Mouse (Mus musculus): ENCODE data around the gene Igf1.

Gene Igf1

GRCm38 (mm10) chr10:87897331-87897730, 39.3 kb downstream of the Igf1 start:
- DNase-seq (ENCODE audit: low spot score in 2 of 2) = no peak

DNA sequence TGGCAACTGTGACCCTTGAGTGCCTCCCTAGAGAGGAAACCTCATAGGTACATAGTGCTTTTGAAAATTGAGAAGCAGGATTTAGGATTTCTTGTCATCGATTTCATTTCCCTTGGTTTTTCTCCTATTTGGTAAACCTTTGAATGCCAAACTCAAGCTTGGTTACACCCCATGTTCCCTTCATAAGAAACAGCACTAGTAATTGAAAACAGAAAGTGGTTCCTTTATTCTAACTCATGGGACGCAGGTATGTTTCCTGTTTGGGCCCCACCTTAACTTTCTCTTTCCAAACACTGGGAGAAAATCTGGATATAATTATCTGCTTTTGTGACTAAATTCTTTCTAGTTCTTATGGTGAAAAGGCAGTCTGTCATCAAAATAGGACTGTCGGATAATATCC, 40.8 kb downstream of the Igf1 start:
- no peak for DNase-seq (ENCODE audit: low spot score in 2 of 2)

GRCm38 (mm10) chr10:87901916-87902315, 43.9 kb downstream of the Igf1 start:
- no peak for DNase-seq (ENCODE audit: low spot score in 2 of 2)

DNA sequence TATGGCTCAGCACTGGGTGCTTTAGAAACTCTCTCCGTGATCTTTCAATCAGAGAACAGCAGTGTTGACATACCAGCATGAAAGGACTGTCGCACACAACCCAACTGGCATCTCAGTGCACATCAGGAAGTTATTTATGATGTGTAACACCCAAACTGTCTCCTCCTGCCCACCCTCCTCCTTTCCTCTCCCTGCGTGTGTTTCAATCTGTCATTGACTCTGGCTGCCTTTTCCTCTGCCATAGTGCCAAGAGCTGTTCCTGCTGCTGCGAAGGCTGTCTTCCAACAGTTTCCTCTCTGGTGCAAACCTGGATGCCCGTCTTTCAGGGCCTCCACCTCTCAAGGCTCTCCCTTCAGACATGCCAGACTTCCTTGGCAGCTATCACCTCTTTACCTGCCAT, 46.3 kb downstream of the Igf1 start:
- no peak for DNase-seq (ENCODE audit: low spot score in 2 of 2)

DNA sequence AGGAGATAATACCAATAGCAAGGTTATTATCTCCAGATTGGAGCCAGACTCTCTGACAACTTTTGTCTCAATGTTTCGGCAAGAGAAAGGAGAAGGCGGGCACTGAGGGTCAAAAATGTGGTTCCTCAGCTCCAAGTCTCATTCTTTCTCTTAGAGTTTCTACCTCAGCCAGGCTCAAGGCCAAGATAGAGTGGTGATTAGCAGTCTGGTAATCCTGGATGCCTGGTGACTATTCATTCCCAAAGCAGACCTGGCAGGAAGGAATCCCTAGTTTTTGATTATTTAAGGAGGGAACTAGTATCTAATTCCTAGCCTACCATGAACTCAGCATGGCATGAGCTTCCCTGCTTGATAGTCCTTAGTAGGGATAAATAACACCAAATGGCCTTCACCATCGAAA, 47.0 kb downstream of the Igf1 start:
- DNase-seq (ENCODE audit: low spot score in 2 of 2) = no peak

GRCm38 (mm10) chr10:87906121-87906520, 48.1 kb downstream of the Igf1 start:
- no peak for DNase-seq (ENCODE audit: low spot score in 2 of 2)

DNA sequence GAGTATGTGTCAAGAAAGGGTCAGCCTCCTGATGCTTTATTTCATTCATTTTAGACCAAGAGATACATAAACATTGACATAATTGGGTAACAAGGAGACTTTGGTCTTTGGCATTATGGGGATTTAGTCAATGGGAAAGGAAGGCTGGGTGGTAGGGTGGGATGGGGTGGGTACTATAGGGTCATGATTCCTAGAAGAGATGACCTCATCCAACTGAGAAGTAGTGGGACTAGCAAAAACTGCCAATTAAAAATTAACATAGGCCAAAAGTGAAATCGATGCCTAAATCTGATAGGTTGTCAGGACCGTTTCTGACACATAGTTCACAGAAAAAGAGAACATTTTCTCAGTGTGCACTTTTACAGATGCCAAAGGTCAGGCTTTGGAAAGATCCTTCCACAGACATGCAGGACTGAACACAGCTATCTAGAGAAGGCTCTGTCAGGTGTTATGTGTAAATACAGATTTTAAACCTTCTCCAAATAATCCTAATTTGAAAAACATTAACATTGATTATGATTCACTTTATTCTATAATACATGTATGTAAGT, 48.8 kb downstream of the Igf1 start:
- no peak for DNase-seq (ENCODE audit: low spot score in 2 of 2)

- no peak for DNase-seq (ENCODE audit: low spot score in 2 of 2)
These were observed 55.8 kb downstream of the Igf1 start for GRCm38 (mm10) chr10:87913852-87914251.

- DNase-seq (ENCODE audit: low spot score in 2 of 2) = no peak
These were observed 56.9 kb downstream of the Igf1 start for GRCm38 (mm10) chr10:87914932-87915331.

DNA sequence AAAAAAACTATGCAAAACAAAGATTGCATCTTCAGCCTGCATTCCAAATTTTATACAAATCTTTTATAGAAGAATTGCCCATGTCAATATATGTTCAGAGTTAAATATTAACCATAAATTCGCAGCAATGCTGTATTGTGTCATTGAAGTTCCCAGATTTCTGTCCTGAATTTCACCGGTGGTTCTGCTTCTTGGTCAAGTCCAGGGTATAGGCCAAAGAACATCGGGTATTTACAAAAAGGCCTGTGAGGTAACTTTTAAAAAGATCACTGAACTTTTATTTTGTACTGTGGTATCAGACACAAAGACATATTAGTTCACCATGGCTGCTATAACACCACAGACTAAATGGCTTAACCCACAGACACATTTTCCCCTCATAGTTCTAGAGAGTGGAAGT, 57.7 kb downstream of the Igf1 start:
- DNase-seq (ENCODE audit: low spot score in 2 of 2) = no peak

DNA sequence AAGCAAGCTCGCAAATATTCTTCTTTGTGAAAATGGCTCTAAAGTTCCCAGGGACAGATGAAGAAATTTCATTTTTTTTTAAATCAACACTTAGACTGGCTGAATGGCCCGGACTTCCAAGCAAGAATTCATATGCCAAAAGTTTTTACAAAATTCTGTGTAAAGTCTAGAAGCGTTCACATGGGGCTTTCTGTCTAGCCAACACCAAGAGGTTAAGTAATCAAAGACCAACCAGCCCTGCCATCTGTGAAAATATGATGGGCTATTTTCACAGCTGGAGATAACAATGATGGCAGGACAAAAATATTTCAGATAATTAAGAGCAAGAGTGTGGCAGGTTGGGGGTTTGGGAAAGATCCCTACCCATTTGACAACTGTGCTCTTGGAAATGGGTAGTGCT, 64.2 kb downstream of the Igf1 start:
- DNase-seq (ENCODE audit: low spot score in 2 of 2) = no peak

GRCm38 (mm10) chr10:87926564-87926963, 68.5 kb downstream of the Igf1 start:
- no peak for DNase-seq (ENCODE audit: low spot score in 2 of 2)

DNA sequence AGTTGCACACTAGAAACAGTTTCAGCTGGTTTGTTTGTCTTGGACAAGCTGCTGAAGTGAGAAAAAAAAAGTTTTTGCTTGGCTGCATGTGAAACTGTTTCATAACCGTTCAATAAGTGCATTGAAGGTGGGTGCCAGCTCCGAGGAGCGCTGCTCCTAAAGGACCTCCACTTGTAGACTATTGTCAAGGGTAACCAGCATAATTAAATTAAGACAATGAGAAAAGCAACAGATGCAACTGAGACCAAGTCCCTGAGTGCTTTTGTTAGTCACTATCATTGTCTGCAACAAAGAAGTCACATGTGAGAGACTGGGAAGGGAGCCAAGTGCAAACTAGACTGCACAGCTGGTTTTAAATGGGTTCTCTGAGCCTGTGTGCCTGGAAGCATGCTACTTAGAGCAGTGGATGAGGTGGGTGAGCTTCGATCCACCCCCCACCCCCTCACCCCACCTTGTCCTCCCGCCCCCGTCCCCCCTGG, 69.1 kb downstream of the Igf1 start:
- DNase-seq (ENCODE audit: low spot score in 2 of 2) = no peak

GRCm38 (mm10) chr10:87948192-87948591, 90.1 kb downstream of the Igf1 start:
- DNase-seq (ENCODE audit: low spot score in 2 of 2) = no peak

DNA sequence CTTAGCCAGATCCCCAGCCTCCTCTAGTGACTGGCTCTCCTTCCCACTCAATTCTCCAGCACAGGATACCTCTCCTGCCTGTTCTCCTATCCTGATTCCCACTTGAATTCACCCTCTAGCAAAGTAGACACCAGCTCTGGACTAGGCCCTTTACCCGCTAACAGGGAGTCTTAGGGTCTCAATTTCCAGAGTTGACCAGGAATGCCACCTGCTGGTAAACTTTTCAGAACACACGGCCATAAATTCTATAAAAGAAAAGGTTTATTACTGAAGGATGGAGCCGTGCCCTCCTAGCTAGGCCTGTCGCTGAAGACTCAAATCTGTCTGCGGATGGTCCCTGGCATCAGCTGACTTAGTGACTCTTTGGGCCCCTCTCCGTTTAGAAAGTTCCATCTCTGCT, 113.5 kb downstream of the Igf1 start:
- DNase-seq (ENCODE audit: low spot score in 2 of 2) = no peak

DNA sequence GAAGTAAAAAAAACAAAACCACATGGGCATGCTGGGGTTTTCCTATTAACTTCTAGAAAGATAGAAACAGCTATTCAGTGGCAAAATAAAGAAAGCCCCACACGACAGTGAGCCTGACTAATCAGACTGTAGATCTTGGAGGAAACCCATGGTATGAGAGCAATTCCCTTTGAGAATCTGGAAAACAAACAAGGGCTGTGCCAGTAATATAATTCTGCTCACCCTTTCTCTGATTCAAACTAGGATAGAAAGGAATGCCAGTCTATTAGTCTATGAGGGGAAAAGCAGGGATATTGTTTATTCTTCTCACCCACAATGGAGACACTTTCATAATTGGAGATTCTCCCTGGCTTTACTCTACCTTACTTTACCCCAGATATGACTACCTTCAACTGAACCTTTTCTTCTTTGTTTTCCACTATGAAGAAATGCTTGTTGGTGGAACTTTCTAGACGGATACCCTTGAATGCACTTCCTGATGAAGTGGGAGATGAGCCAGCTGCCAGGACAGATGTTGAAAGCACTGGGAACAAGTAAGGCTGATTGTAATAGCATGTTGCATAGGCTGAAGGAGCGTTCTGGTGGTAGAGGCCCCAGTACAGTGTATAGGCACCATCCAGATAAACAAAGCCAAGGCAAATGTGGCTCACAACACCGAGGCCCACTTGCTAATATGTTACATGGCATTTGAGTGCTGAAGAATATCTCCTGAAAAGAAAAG, 116.0 kb downstream of the Igf1 start:
- no peak for DNase-seq (ENCODE audit: low spot score in 2 of 2)

- DNase-seq (ENCODE audit: low spot score in 2 of 2) = no peak
These were observed 127.3 kb downstream of the Igf1 start for GRCm38 (mm10) chr10:87985375-87985774.

- no peak for DNase-seq (ENCODE audit: low spot score in 2 of 2)
These were observed 128.1 kb downstream of the Igf1 start for GRCm38 (mm10) chr10:87986201-87986600.

Data from thymus, postnatal 10 days (tissue).